Mouse (Mus musculus) thymus, adult 18-20 months (tissue): ENCODE data around the gene Atxn7l3.

Source experiments
- DNase-seq, 2 experiments: peaks; one replicate each; pipeline ENCODE4 v3.0.0; 2022; ENCODE audit warnings: mixed read lengths in 2 of 2

Atxn7l3 gene

DNA sequence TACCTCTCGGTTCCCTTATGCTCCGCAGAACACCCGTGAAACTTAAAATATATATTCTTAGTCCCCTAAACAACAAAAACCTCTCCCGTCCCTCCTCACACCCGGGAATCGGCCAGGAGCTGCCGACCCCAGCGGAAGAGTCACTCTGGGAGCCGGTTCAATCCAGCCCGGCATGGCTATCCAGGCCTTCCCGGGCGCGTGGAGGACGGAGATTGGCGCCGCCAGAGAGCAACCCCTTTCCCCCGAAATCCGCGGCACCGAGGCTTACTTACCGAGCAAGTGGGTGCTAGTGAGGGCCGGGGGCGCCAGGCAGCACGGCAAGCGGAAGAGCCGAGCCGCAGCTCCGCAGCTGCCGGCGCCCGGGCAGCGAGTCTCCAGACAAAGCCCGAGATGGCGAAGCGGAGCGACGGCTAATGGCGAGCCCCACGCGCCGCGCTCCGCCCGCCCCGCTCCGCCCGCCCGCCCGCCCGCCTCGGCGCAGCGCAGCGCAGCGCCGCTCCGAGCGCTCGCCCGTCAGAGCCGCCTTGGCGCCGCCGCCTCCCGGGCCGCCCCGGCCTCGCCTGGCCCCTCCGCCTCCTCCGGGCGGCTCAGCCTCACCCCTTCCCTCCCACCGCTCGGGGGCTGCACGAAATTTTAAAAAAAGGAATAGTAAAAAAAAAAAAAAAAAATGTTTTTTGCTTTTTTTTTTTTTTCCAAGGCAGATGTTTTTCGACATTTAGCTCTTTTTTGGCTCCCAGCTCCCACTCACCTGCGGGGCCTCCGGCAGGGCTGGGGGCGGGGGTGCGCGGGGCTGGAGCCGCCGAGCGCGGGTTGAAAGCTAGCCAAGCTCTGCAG, 22.4 kb upstream of the Atxn7l3 start:
- peak; percentile 61 to 63 for DNase-seq

DNA sequence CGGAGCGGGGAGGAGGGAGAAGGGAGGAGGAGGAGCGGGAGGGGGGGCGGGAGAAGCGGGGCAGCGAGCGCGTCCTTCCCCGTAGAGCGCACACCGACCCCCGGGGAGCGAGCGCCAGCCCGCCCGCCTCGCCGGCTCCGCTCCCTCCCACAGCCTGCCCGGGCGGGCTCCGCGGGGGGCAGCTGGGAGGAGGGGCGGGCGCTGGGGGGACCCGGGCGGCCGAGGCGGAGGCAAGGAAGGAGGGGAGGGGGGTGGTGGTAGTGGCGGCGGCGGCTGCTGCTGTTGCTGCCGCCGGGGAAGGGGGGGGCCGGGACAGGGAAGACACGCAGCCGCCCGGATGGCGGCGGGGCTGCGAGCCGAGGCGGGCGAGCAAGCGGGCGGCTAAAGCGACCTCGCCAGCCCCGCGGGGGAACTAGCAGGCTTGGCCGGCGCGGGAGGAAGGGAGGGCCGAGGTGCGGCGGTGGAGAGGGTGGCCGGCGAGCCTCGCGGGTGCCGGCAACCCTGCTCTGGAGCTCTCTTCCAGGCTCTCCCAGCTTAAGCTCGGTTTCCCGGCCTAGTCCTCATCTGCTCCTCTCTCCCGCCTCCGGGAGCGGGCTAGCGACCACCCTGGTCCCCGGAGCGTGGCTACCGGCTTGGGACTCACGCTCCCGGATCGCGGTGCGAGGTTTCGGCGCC, 21.6 kb upstream of the Atxn7l3 start:
- peak; percentile 67 to 74 for DNase-seq

DNA sequence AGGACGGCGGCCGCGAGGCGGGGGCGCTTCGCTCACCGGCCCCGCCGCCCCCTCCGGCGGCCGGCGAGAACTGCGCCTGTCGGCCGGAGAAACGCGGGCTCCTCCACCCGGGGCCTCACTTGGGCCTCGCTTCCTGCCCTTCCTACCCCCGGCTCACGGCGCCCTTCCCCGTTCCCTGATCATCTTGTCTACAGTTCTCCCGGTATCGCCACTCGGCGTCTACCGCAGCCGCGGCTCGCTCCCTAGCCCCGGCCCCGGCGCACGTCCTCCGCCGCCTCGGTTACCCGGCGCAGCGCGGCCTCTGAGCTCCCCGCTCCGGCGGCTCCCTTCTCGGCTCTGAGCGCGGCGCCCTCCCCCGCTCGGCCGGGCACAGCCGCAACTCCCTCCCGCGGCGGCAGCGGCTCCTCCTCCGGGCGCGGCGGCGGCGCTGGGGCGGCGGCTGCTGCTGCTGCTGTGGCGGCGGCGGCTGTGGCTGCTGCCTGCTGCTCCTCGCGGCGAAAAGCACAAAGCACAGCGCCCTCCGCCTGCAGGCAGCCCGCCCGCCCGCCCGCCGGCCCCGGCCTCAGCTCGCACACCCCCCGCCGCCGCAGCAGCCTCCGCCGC, 21.0 kb upstream of the Atxn7l3 start:
- DNase-seq: peak; percentile 52 to 53

DNA sequence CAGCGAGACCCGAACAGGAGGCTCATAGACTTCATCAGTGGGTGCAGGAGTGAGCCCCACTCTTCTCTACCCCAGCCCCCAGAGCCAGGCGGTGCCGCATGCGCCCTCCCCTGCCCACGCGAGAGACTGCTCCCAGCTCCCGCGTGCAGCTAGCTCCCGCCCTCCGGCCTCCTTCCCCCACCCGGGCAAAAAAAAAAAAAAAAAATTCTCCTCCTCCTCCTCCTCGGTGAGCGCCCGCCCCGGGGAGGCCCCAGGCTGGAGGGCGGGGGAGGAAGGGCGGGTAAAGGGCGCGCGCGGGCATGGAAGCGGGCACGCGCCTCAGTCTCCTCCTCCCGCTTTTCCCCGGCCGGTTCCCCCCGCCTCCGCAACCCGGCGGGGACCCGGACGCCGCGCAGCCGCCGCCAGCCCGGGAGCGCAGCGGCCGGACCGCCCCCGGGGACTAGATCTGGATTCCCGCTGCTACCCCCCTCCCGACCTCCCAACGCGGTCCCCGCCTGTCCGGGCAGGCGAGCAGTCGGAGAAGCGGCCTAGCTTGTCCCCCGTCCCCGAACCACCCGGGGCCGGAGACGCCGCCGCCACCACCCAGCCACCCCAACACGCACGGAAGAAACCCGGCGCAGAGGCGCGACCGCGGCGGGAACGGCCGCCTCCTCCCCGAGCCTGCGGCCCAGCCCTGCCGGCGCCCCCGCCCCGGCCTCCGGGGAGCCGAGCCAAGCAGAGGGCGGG, 20.3 kb upstream of the Atxn7l3 start:
- peak; percentile 88 to 89 for DNase-seq

DNA sequence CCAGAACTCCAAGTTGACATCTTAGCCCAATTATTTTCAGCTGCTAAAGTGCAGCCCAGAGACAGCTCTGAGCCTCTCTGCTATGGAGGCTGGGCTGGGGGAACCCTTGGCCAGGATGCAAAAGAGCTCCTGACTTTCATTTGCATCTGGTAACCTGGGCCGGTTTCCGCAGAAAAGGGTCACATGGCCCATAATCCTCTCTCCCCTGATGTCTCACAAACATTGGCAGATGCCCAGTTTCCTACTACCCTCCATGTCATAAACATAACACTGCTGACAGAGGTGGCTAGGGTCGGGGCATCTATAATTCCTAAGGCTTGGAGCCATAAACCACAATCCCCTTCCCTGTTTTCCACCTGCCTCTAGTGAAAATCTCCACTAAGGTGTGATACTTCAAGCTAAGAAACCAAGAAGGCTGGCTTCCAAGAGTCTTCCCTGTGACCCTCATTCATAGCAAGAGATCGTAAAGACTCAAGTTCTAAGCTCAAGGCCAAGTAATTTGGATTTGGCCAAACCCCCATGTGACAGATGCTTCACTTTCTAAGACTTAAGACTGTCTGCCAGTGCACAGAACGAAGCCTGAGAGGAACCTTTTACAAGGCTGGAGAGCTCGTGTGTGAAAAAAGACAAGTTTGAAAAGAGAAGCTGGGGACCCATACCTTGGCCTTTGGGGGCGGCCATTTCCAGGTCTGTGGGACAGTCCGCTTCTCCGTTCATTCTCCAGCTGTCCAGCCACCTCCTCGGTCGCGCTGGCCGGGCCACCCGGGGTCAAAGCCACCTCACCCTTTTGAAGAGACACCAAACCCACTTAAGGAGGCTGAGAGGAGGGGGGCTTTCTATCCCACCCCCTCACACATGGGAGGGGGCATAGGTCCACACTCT, 19.5 kb upstream of the Atxn7l3 start:
- DNase-seq: no peak

DNA sequence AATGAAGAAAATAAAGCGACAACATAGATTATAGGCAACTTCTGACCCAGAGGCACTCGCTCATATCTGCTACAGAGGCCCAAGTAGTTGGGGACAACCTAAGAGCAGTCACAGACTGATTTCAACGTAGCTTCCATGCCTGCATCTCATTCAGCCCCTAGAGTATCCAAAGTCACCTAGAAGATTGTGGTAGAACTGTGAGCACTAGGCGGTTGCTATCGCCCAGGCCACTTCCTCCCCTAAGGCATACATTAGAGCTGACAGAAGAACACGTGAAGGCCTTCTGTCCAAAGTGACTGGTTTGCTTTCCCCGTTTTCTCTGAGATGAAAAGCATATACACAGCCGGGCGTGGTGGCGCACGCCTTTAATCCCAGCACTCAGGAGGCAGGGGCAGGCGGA, 17.9 kb upstream of the Atxn7l3 start:
- DNase-seq: no peak

DNA sequence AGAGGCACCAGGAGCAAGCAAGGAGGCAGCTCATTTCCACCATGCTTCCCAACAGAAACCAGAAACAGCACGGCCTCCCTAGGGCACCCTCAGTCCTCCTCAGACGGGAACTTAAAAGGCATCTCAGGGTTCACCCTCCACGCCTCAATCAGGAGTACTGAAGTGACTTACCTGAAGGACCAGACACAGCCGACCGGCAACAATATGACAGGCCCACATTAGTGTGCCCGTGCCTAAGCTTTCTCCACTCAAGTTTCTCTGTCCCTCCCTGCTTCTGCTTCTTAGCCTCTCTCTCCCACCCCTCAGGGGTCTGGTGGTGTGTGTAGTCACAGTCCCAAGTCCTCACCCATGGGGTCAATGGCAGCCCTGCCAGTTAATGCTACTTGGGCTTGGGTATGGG, 16.2 kb upstream of the Atxn7l3 start:
- DNase-seq: no peak

DNA sequence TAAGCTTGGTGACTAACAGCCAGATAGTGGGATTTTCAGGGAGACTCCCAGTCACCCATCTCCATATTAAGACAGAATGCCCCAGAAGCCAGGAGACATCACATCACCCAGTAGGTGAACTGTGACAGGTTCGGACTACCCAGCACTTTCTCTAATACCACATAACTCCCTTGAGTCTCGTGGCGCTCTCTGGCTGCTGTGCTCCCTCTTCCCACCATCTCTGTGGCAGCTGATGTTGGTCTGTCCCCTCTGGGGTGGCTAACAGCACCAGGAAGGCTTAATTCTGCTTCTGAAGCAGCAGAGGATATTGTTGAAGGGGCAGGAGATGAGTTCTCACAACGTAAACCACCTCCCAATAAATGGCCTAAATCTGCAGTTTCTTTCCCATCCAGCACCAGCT, 15.5 kb upstream of the Atxn7l3 start:
- DNase-seq: no peak

DNA sequence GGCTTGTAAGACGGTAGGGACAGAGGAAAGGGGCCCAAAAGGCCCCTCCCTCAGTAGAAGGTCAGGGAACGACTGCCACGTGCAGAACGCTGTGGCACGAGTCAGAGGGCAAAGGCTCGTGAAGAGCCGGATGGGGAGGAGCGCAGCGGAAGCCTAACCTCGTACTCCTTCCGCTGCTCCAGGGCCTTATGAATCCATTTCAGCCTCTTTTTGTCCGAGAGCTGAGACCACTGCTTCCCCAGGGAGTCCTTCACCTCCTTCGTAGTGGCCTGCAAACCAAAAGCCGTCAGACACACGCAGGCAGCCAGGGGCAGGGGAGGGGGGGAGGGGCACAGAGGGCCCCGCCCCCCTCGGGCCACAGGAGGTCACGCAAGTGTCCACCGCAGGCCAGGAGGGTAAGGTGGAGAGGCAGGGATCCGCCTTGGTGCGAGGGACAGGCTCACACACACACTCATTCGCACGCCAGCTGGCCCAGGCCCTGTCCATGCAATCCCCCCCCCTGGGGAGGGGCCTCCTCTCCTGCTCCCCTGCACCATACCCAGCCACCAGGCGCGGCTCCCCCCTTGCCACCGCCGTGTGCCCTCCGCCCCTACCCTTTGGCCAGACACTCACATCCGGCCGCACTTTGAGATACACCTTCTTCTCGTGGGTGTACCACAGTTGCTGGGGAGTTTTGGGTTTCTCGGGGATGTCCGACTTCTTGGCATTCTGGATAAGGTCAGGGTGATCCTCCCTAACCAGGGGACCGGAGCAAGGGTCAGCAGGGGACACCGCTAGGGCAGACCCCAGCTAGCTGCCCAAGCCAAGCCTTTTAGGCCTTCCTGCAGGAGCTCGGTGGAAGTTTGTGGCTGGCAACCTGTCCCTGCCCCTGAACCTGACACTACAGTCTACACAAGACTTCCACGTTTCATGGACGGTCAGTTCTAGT, 14.6 kb upstream of the Atxn7l3 start:
- DNase-seq: no peak

DNA sequence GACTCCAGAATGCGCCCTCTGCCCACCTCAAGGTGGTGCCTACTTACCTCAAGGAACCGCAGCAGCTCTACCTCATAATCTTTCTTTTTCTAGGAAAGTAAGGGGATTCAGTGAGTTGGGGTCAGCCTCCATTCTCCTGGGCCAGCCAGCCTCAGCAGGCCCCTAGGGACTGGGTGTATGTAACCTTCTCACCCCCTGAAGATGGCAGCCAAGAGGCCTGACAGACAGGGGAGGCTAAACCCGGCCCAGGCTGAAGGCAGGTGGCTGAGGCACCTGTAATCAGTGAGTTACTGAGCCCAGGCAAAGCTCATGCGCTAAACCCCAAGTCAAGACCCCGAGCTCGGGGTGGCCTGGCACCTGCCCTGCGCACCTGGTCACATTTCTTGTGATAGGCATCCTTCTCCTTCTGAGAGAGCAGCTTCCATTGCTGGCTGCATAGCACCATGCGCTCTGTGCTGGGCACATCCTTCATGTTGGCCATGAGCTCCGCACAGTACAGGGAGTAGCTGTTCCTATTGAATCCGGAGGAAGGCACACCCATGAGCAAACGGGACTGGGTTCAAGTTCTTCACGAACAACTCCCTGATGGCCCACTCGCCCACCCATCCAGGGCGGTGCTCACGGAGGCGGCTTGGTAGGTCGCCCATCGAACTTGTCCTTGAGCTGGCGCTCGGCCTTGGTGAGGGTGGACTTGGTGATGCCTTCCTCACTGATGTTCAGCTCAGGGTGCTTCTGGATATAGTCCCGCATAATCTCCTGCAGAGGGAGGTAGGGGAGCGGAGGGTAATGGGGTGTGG, 13.6 kb upstream of the Atxn7l3 start:
- DNase-seq: no peak

DNA sequence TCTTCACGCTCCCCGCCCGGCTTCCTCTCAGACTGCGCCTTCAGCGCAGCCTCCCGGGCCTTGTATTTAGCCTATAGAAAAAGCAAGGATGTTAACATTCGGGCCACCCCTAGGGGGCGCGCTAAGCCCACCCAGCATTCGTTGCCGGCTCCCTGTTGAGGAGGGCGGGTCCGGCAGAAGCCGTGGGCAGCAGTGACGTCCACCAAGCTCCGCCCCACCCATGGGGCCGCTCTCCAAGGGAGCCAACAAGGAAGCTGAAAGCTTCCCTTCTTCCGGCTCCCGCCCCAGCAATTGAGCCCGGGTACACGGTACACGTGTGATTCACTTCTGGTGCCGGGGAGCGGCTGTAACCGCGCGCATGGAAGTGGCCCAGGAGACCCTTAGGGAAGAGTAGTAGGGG, 12.5 kb upstream of the Atxn7l3 start:
- peak; percentile 89 to 92 for DNase-seq

DNA sequence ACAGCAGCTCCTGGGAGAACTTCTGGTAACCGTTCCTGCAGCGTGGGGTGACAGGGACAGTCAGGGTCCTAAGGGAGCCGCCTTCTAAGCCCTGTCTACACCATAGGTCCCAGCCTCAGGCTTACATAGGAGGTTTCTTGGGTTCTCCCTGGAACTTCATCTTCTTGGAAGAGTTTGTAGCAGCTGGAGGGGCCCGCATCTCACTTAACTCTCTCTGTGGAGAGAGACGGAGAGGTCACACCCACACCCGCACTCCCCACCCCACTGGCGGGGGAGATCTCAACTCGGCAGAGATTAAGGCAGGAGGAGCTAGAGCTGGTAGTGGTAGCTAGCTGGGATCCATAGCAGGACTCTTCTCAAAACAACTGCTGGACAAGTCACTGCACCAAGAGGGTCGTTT, 11.7 kb upstream of the Atxn7l3 start:
- no peak for DNase-seq

DNA sequence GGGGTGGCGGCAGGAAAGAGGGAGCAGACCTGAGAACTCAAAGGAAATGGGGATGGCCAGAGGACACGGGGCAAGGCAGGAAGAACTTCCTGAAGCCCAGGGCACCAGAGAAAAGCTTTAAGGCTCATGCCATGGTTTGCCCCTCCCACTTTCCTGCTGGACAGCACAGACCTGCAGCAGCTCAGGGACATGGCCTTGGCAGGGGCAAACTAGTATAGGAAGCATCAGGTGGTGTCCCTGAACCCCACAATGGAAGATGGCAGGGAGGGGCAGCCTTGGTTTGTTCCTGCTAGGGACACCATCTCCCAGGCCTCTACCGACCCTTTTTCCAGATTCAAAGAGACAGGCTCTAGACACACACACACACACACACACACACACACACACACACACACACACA, 8.9 kb upstream of the Atxn7l3 start:
- peak in 1 of 2 experiments; percentile 1 for DNase-seq

DNA sequence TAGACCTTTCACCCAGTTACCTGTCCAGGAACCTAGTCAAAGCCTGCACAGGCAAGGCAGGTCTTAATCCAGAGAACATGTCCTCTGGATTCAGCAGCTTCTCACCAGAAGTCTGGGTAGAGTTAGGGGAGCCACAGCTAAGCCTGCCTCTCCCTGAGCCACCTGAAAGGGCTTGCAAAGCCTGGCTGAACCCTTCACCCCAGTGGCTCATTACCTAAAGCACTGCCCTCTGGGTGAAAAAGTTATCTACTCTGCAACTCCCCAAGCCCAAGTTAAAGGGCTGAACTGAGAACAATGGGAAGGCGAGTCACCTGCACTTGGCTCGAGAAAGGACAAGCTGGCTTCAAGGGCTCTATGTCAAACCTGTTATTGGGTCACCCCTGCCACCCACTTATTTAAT, 7.7 kb upstream of the Atxn7l3 start:
- no peak for DNase-seq

DNA sequence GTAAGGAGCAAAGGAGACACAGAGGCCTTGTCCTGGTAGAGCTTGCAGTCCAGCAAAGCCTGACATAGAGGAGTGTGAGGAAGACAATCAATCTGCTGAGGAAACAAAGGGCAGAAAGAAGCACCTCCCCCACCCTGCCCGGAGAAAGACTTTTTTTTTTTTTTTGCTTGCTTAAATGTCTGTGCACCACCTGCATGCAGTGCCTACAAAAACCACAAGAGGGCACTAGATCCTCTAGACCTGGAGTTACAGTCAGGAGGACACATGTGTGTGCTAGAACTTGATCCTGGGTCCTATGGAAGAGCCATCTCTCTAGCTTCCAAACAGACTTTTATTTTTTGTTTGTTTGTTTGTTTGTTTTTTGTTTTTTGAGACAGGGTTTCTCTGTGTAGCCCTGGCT, 3.4 kb upstream of the Atxn7l3 start:
- DNase-seq: no peak

DNA sequence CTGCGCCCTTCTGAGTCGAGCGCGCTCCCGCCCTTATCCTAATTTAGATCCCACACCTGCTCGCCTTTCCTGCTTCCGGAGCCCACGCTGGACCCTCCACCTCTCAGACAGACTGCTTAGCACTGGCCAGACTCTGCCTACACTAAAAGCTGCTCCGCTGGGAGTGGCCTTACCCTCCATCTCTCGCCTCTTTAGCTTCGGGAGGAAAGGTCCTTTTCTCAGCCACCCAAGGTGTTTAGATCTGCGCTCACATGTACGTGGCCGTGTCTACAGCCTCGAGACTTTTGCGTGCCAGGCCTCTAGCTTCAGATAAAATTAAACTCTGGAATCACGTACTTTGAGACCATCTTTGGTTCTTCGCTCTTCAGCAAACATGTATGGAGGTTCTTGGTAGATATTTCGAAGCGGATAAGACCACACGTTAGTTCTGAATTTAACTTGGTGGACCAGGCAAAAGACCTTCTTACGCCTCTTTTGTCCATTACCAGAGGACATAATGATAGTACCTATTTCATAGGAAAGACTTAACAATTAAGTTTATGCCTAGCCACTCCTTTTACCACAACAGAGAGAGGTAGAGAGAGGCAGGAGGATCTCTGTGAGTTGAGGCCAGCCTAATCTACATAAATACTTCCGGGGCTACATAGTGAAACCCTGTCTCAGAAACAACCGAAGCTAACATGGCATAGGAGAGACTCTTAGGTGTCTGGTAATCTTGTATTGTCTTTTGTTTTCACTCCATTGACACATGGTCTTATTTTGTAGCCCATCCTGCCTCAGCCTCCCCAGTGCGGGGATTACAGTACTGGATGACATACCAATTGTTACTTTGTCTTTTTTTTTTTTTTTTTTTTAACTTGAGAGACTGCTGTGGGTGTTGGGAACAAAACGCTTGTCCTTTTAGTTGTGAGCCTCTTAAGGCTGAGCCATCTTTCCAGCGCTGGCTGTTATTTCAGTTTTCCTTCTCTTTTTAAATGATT, 1.4 kb upstream of the Atxn7l3 start:
- DNase-seq: no peak

DNA sequence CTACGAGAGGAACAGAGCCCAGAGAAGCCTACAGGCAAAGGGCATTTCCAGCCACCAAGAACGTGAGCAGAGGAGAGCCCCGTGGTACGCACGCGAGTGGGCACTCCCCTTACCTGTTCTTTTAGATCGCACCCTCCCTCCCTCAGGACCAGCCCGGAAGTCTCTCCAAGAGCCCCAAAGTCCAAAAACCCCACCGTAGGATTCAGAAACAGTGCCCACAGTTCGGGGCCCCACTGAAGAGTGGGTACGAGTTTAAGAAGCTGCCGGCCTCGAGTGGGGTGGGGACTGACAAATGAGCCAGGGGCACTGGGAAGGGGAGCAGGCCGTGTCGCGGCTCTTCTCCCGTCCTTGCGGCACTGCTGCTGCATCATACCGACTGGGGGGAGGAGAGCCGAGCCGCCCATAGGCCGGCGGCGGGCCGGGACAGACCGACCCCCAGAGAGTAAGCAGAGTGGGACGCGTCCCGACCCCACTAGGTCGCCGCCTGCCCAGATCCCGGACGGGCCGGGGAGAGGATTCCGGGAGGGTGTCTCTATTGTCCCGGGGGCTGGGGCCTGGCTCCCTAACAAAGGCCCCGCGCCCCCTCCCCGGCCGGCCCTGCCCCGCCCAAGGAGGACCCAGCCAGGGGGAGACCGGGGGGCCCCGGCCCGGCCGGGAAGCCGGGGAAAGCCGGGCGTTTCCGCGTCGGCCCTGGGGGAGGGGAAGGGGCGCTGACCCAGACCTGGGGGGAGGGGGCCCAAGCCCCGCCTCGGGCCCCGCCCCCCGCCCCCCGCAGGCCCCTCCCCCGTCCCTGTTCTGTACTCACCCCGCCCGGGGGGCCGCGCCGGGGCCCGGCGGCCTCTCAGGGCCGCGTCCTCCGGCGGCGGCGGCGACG, 596 bp downstream of the Atxn7l3 start:
- DNase-seq: peak; percentile 65 to 69
